Mouse (Mus musculus): ENCODE results near the gene Ccna1. TPM values are rescaled to one million over a fixed set of nuclear protein-coding genes. Genes with fewer than 3 reads are reported as not detected.
A peak's percentile ranks its signal among the peaks of the same experiment; 100 is the strongest.

Ccna1 gene
- polyA plus RNA-seq, 1 experiment from 2014 or later = 1.4 TPM

GRCm38 (mm10) chr3:55067791-55068434 is 12.6 kb upstream of the Ccna1 start:
- no peak overlapping the region for H3K27ac ChIP-seq
- no peak overlapping the region for H3K4me3 ChIP-seq (replicated peaks; ENCODE audit: low read depth, low read length)
- no peaks in the 10 kb centered on the region; the same call in 1 of the 2 replicates for H3K27me3 ChIP-seq (ENCODE audit: insufficient read depth, low read length)
- H3K9ac ChIP-seq (ENCODE audit: low read depth, low read length) = no peak overlapping the region
- H3K4me2 ChIP-seq (ENCODE audit: low read length) = no peak overlapping the region
- H3K9me3 ChIP-seq (replicated peaks; ENCODE audit: low read length) = no peaks in the 10 kb centered on the region
- TF ChIP-seq CTCF (IDR thresholded peaks at IDR 0.05; ENCODE audit: low read depth) = no peak
- DNase-seq (ENCODE audit: low spot score) = no peak
- H3K4me1 ChIP-seq (replicated peaks; ENCODE audit: insufficient read depth, low read length) = no peaks in the 10 kb centered on the region
- ATAC-seq (replicated peaks; ENCODE audit: low FRiP score, low read depth) = no peak
- no peaks in the 10 kb centered on the region for H3K36me3 ChIP-seq (ENCODE audit: insufficient read depth, low read length)
- WGBS = 44% methylated on average over 7 of the region's 7 CpGs

- DNase-seq (ENCODE audit: low spot score) = no peak
- Histone ChIP-seq H3K9ac (ENCODE audit: low read depth, low read length) (no peak overlapping the region), H3K4me1 (replicated peaks; ENCODE audit: insufficient read depth, low read length) (no peaks in the 10 kb centered on the region), H3K27ac (no peak overlapping the region), H3K36me3 (ENCODE audit: insufficient read depth, low read length) (no peaks in the 10 kb centered on the region), H3K4me3 (replicated peaks; ENCODE audit: low read depth, low read length) (no peak overlapping the region), H3K9me3 (replicated peaks; ENCODE audit: low read length) (no peaks in the 10 kb centered on the region), H3K4me2 (ENCODE audit: low read length) (no peak overlapping the region), H3K27me3 (ENCODE audit: insufficient read depth, low read length) (no peaks in the 10 kb centered on the region; the same call in 1 of the 2 replicates)
- 50% methylated on average over 12 of the region's 12 CpGs for WGBS
- no peak for ATAC-seq (replicated peaks; ENCODE audit: low FRiP score, low read depth)
- no peak for TF ChIP-seq CTCF (IDR thresholded peaks at IDR 0.05; ENCODE audit: low read depth)
Measured at GRCm38 (mm10) chr3:55066666-55067023, 11.3 kb upstream of the Ccna1 start.

GRCm38 (mm10) chr3:55065738-55066665 is 10.7 kb upstream of the Ccna1 start:
- ATAC-seq (replicated peaks; ENCODE audit: low FRiP score, low read depth) = no peak

GRCm38 (mm10) chr3:55064396-55064795 is 9.1 kb upstream of the Ccna1 start:
- WGBS = 14% methylated on average over 2 of the region's 2 CpGs
- ATAC-seq (replicated peaks; ENCODE audit: low FRiP score, low read depth) (0 out of 2 replicates have a peak, but pooled peaks have one; percentile 57), DNase-seq (ENCODE audit: low spot score) (peak; percentile 85)
- Histone ChIP-seq H3K4me2 (ENCODE audit: low read length) (no peak overlapping the region), H3K9me3 (replicated peaks; ENCODE audit: low read length) (no peaks in the 10 kb centered on the region), H3K27ac (no peak overlapping the region), H3K27me3 (ENCODE audit: insufficient read depth, low read length) (no peaks in the 10 kb centered on the region; the same call in 1 of the 2 replicates), H3K36me3 (ENCODE audit: insufficient read depth, low read length) (no peaks in the 10 kb centered on the region), H3K4me1 (replicated peaks; ENCODE audit: insufficient read depth, low read length) (no peaks in the 10 kb centered on the region), H3K4me3 (replicated peaks; ENCODE audit: low read depth, low read length) (no peak overlapping the region), H3K9ac (ENCODE audit: low read depth, low read length) (no peak overlapping the region)
- TF ChIP-seq CTCF (IDR thresholded peaks at IDR 0.05; ENCODE audit: low read depth) = peak; percentile 90

More at GRCm38 (mm10) chr3:55065738-55066665, 10.7 kb upstream of the Ccna1 start:
- Histone ChIP-seq H3K4me3 (replicated peaks; ENCODE audit: low read depth, low read length) (no peak overlapping the region), H3K9ac (ENCODE audit: low read depth, low read length) (no peak overlapping the region), H3K27ac (no peak overlapping the region), H3K9me3 (replicated peaks; ENCODE audit: low read length) (no peaks in the 10 kb centered on the region), H3K27me3 (ENCODE audit: insufficient read depth, low read length) (no peaks in the 10 kb centered on the region; the same call in 1 of the 2 replicates), H3K36me3 (ENCODE audit: insufficient read depth, low read length) (no peaks in the 10 kb centered on the region), H3K4me1 (replicated peaks; ENCODE audit: insufficient read depth, low read length) (no peaks in the 10 kb centered on the region), H3K4me2 (ENCODE audit: low read length) (no peak overlapping the region)
- WGBS = 48% methylated on average over 14 of the region's 14 CpGs
- TF ChIP-seq CTCF (IDR thresholded peaks at IDR 0.05; ENCODE audit: low read depth) = no peak
- DNase-seq (ENCODE audit: low spot score) = no peak

GRCm38 (mm10) chr3:55062653-55063052 is 7.4 kb upstream of the Ccna1 start:
- no peak for DNase-seq (ENCODE audit: low spot score)
- TF ChIP-seq CTCF (IDR thresholded peaks at IDR 0.05; ENCODE audit: low read depth) = no peak

GRCm38 (mm10) chr3:55056376-55056775 is 1.1 kb upstream of the Ccna1 start:
- H3K4me2 ChIP-seq (ENCODE audit: low read length) = no peak overlapping the region
- WGBS = 58% methylated on average over 8 of the region's 8 CpGs
- H3K36me3 ChIP-seq (ENCODE audit: insufficient read depth, low read length) = no peaks in the 10 kb centered on the region
- no peak overlapping the region for H3K4me3 ChIP-seq (replicated peaks; ENCODE audit: low read depth, low read length)
- ATAC-seq (replicated peaks; ENCODE audit: low FRiP score, low read depth) (no peak), DNase-seq (ENCODE audit: low spot score) (no peak)
- H3K27ac ChIP-seq = no peak overlapping the region
- TF ChIP-seq CTCF (IDR thresholded peaks at IDR 0.05; ENCODE audit: low read depth) = no peak
- peaks cover 7% of the 10 kb centered on the region; the same call in 1 of the 2 replicates for H3K27me3 ChIP-seq (ENCODE audit: insufficient read depth, low read length)
- H3K9ac ChIP-seq (ENCODE audit: low read depth, low read length) = no peak overlapping the region
- H3K9me3 ChIP-seq (replicated peaks; ENCODE audit: low read length) = no peaks in the 10 kb centered on the region
- H3K4me1 ChIP-seq (replicated peaks; ENCODE audit: insufficient read depth, low read length) = peaks cover 8% of the 10 kb centered on the region

More at GRCm38 (mm10) chr3:55062653-55063052, 7.4 kb upstream of the Ccna1 start:
- Histone ChIP-seq H3K4me2 (ENCODE audit: low read length) (no peak overlapping the region), H3K9me3 (replicated peaks; ENCODE audit: low read length) (no peaks in the 10 kb centered on the region), H3K27ac (no peak overlapping the region), H3K4me3 (replicated peaks; ENCODE audit: low read depth, low read length) (no peak overlapping the region), H3K27me3 (ENCODE audit: insufficient read depth, low read length) (peaks cover 3% of the 10 kb centered on the region; the same call in 1 of the 2 replicates), H3K4me1 (replicated peaks; ENCODE audit: insufficient read depth, low read length) (no peaks in the 10 kb centered on the region), H3K9ac (ENCODE audit: low read depth, low read length) (no peak overlapping the region), H3K36me3 (ENCODE audit: insufficient read depth, low read length) (no peaks in the 10 kb centered on the region)
- no peak for ATAC-seq (replicated peaks; ENCODE audit: low FRiP score, low read depth)
- WGBS = 69% methylated on average over 9 of the region's 9 CpGs

Measured in kidney, postnatal 0 days (tissue).